Mouse (Mus musculus) midbrain, embryonic 11.5 days (tissue): ENCODE data around the gene Ifnlr1. TPM values are rescaled to one million over a fixed set of nuclear protein-coding genes. Genes with fewer than 3 reads are reported as not detected.

Experiments
- ATAC-seq: fragments of 200-750 bp; cut with Nextera tagmentation; 2 replicates; pipeline ENCODE4 v1.8.0; 2017; ENCODE audit warnings: moderate TSS enrichment, moderate library complexity; ENCODE audit not compliant: low FRiP score
- DNase-seq: peaks from one replicate; pipeline ENCODE4 v3.0.0; 2015; ENCODE audit warnings: low spot score; ENCODE audit errors: missing footprints
- H3K27ac ChIP-seq: fragments of 300-500 bp; sonication (generic); 2 replicates; pipeline ENCODE4 v1.5.1; 2014; ENCODE audit warnings: low read depth, low read length
- H3K27me3 ChIP-seq: fragments of 300-500 bp; sonication (generic); 2 replicates; pipeline ENCODE4 v1.6.1; 2014; ENCODE audit warnings: mild to moderate bottlenecking, low read length, moderate library complexity, mixed read lengths; ENCODE audit not compliant: control insufficient read depth, insufficient read depth
- H3K36me3 ChIP-seq: fragments of 300-500 bp; sonication (generic); 2 replicates; pipeline ENCODE4 v1.6.1; 2014; ENCODE audit warnings: mild to moderate bottlenecking, low read length, moderate library complexity, mixed read lengths; ENCODE audit not compliant: control insufficient read depth, insufficient read depth
- H3K4me1 ChIP-seq: fragments of 300-500 bp; sonication (generic); 2 replicates; pipeline ENCODE4 v1.6.1; 2014; ENCODE audit warnings: low read length; ENCODE audit not compliant: control insufficient read depth, insufficient read depth
- H3K4me2 ChIP-seq: fragments of 300-500 bp; sonication (generic); 2 replicates; pipeline ENCODE4 v1.6.1; 2014; ENCODE audit warnings: mild to moderate bottlenecking, moderate library complexity
- H3K4me3 ChIP-seq: fragments of 300-500 bp; sonication (generic); 2 replicates; pipeline ENCODE4 v1.5.1; 2014; ENCODE audit warnings: low read depth, low read length
- H3K9ac ChIP-seq: fragments of 300-500 bp; sonication (generic); 2 replicates; pipeline ENCODE4 v1.6.1; 2014; ENCODE audit warnings: low read length
- H3K9me3 ChIP-seq: fragments of 300-500 bp; sonication (generic); 2 replicates; pipeline ENCODE4 v1.6.1; 2016; ENCODE audit warnings: low read length; ENCODE audit not compliant: control insufficient read depth
- WGBS: fragments of 180-500 bp; shearing (Covaris S2); extraction: QIAGEN DNeasy Blood & Tissue Kit; methylation state at CpG from one replicate; pipeline ENCODE4 v1.1.7; 2014; 5-methylcytosine and 5-hydroxymethylcytosine counted together
- polyA plus RNA-seq: library from polyadenylated mRNA; unstranded; fragments of >200 nt; fragmentation: Nextera tagmentation; extraction: Ambion mirVana; gene quantifications from 2 replicates; pipeline ENCODE4 v1.2.1, GENCODE M21; 2014

The Ifnlr1 gene
- polyA plus RNA-seq, 1 experiment from 2014 or later: 0.12 TPM

DNA sequence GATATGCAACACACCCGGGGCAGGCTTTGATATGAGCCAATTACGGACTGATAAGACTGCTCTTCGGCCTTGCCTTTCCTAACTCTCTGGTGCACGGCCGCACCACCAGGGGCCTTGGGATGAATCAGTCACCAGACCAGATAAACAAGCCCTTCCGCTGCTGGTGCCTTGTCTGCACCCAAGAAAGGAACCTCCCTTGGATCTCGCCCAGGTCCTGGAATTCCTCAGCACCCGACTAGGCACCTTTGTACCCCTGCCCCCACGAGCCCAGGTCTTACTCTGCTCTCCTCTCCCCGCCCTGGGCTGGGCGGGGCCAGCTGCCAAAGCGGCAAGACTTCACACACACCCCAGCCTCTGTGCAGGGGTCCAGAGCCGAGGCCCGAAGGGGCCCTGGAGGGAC is 41.7 kb downstream of the Ifnlr1 start, which contains the start of gene Il22ra1:
Gene Il22ra1 (plus strand): TSS at position 356 of the 400 bp plus-strand sequence.
- Histone ChIP-seq H3K4me3 (no peak within 1 kb of the TSS), H3K9ac (no peak within 1 kb of the TSS), H3K36me3 (no peaks in the 10 kb centered on the region), H3K27ac (no peak within 1 kb of the TSS), H3K4me2 (no peak within 1 kb of the TSS), H3K4me1 (no peaks in the 10 kb centered on the region), H3K27me3 (no peaks in the 10 kb centered on the region), H3K9me3 (no peaks in the 10 kb centered on the region; the same call in 1 of the 2 replicates)
- no peak for ATAC-seq
- WGBS: 61% methylated on average over 14 of the region's 14 CpGs
- DNase-seq: no peak

DNA sequence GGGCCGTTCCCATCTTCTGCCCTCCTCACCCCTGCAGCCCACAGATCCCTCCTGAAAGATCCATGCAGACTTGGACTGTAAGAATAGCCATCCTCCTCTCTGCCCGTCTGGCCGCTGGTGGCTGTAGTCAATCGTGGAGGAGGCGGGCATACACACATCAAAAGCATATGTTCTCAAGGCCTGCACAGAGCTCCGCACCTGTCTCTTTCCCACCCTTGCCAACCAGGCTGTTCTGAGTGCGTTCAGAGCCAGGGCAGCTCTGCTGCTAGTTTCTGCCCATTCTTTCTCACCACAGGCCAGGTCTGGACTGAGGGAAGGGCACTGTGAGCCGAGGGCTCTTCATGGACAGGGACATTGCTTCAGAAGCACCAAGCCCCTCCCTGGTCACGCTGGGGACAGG is 44.1 kb downstream of the Ifnlr1 start:
- H3K9me3 ChIP-seq: no peaks in the 10 kb centered on the region
- no peak overlapping the region for H3K4me2 ChIP-seq
- DNase-seq (no peak), ATAC-seq (no peak)
- no peaks in the 10 kb centered on the region for H3K4me1 ChIP-seq
- no peak overlapping the region for H3K27ac ChIP-seq
- no peak overlapping the region for H3K4me3 ChIP-seq
- H3K36me3 ChIP-seq: no peaks in the 10 kb centered on the region
- H3K27me3 ChIP-seq: no peaks in the 10 kb centered on the region
- WGBS: 88% methylated on average over 9 of the region's 9 CpGs
- H3K9ac ChIP-seq: no peak overlapping the region

- ATAC-seq (no peak), DNase-seq (peak; percentile 37)
- Histone ChIP-seq H3K36me3 (no peaks in the 10 kb centered on the region), H3K4me1 (no peaks in the 10 kb centered on the region), H3K4me3 (no peak overlapping the region), H3K27me3 (no peaks in the 10 kb centered on the region), H3K9ac (no peak overlapping the region), H3K9me3 (no peaks in the 10 kb centered on the region), H3K4me2 (no peak overlapping the region), H3K27ac (no peak overlapping the region)
- WGBS: 78% methylated on average over 8 of the region's 8 CpGs
Measured at GRCm38 (mm10) chr4:135730951-135731350, 44.9 kb downstream of the Ifnlr1 start.

GRCm38 (mm10) chr4:135733901-135734300 is 47.8 kb downstream of the Ifnlr1 start:
- H3K9me3 ChIP-seq: no peaks in the 10 kb centered on the region
- DNase-seq: no peak
- no peaks in the 10 kb centered on the region for H3K27me3 ChIP-seq
- no peak overlapping the region for H3K4me2 ChIP-seq
- no peaks in the 10 kb centered on the region for H3K4me1 ChIP-seq
- no peak overlapping the region for H3K27ac ChIP-seq
- no peak for ATAC-seq
- H3K9ac ChIP-seq: no peak overlapping the region
- no peak overlapping the region for H3K4me3 ChIP-seq
- 92% methylated on average over 14 of the region's 14 CpGs for WGBS
- H3K36me3 ChIP-seq: no peaks in the 10 kb centered on the region

- no peak for DNase-seq
- no peak overlapping the region for H3K4me2 ChIP-seq
- WGBS: 84% methylated on average over 3 of the region's 3 CpGs
Measured at GRCm38 (mm10) chr4:135736903-135737302, 50.8 kb downstream of the Ifnlr1 start.

DNA sequence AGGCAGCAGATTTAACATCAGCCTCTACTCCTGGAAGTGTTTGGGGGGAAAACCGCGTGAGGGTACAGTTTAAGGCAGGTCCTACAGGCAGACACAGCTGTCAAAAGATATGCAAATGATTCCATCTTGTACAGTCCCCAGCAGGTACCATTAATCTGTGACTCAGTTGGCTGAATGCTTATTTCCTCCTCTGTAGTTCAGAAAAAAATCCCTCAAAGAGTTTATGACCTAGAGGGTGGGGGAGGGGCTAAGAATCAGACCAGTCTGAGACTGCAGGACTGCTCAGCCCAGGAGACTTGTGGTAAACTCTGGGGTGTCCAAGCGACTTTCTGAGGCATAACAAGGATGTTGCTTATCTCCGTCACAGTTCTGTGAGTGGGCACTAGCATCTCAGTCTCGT is 52.1 kb downstream of the Ifnlr1 start:
- H3K9ac ChIP-seq: no peak overlapping the region
- no peak overlapping the region for H3K4me3 ChIP-seq
- no peak overlapping the region for H3K4me2 ChIP-seq
- H3K36me3 ChIP-seq: no peaks in the 10 kb centered on the region
- no peaks in the 10 kb centered on the region for H3K9me3 ChIP-seq
- H3K4me1 ChIP-seq: no peaks in the 10 kb centered on the region
- H3K27ac ChIP-seq: no peak overlapping the region
- no peak for ATAC-seq
- DNase-seq: no peak
- WGBS: 68% methylated on average over 5 of the region's 5 CpGs
- no peaks in the 10 kb centered on the region for H3K27me3 ChIP-seq

More at GRCm38 (mm10) chr4:135736903-135737302, 50.8 kb downstream of the Ifnlr1 start:
- no peak overlapping the region for H3K9ac ChIP-seq
- H3K4me1 ChIP-seq: no peaks in the 10 kb centered on the region
- no peaks in the 10 kb centered on the region for H3K27me3 ChIP-seq
- no peak for ATAC-seq
- H3K4me3 ChIP-seq: no peak overlapping the region
- no peak overlapping the region for H3K27ac ChIP-seq
- no peaks in the 10 kb centered on the region for H3K9me3 ChIP-seq
- no peaks in the 10 kb centered on the region for H3K36me3 ChIP-seq

GRCm38 (mm10) chr4:135739148-135739547 is 53.1 kb downstream of the Ifnlr1 start:
- no peaks in the 10 kb centered on the region for H3K27me3 ChIP-seq
- H3K9me3 ChIP-seq: no peaks in the 10 kb centered on the region
- ATAC-seq: no peak
- no peak overlapping the region for H3K4me3 ChIP-seq
- 75% methylated on average over 7 of the region's 7 CpGs for whole genome bisulfite sequencing
- H3K9ac ChIP-seq: no peak overlapping the region
- no peaks in the 10 kb centered on the region for H3K36me3 ChIP-seq
- H3K27ac ChIP-seq: no peak overlapping the region
- DNase-seq: no peak
- no peak overlapping the region for H3K4me2 ChIP-seq
- H3K4me1 ChIP-seq: no peaks in the 10 kb centered on the region

DNA sequence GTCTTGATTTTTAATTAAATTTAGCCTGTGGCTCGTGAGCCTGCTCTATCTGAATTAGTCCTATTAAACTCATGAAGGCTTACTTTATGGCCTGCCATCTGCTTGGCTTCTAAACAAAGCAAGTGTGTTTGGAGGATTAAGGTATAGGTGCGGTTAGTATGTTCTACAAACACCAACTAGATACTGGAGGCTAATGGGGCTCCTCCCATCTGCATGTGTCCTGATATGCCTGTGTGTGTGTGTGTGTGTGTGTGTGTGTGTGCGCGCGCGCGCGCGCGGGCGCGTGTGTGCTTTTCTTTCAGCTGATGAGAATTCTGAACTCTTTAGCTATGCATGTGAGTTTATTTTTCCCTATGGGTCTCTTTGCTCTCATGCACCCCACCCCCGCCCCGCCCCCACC is 53.6 kb downstream of the Ifnlr1 start:
- DNase-seq (no peak), ATAC-seq (no peak)
- no peaks in the 10 kb centered on the region for H3K4me1 ChIP-seq
- H3K27ac ChIP-seq: no peak overlapping the region
- H3K9me3 ChIP-seq: no peaks in the 10 kb centered on the region
- H3K9ac ChIP-seq: no peak overlapping the region
- no peak overlapping the region for H3K4me2 ChIP-seq
- H3K4me3 ChIP-seq: no peak overlapping the region
- 93% methylated on average over 14 of the region's 14 CpGs for WGBS
- H3K27me3 ChIP-seq: no peaks in the 10 kb centered on the region
- no peaks in the 10 kb centered on the region for H3K36me3 ChIP-seq

DNA sequence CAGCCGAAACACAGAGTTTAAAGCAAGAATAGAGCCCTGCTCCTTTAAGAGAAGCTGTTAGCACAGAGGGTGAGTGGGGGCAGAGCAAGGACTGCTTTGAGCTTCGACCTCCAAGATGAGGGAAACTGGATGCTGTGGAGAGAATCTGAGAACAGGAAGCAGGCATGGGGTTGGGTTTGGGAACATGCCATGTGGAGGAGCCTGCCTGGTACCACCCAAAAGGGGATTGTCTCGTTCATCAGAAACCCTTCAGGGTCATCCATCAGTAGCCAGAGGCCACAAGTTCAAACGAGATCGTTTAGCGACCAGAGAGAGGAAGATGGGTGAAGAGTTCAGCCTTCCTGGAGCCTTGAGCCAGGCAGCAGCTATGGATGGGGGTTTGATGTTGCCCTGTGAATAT is 57.4 kb downstream of the Ifnlr1 start:
- Histone ChIP-seq H3K9me3 (no peaks in the 10 kb centered on the region), H3K4me3 (no peak overlapping the region), H3K9ac (no peak overlapping the region), H3K4me2 (no peak overlapping the region), H3K4me1 (no peaks in the 10 kb centered on the region), H3K27ac (no peak overlapping the region), H3K27me3 (no peaks in the 10 kb centered on the region), H3K36me3 (no peaks in the 10 kb centered on the region)
- ATAC-seq: no peak
- WGBS: 68% methylated on average over 6 of the region's 6 CpGs
- no peak for DNase-seq
